Mouse (Mus musculus) neural tube, embryonic 12.5 days (tissue): ENCODE data around the gene Ankrd28. TPM values are rescaled to one million over a fixed set of nuclear protein-coding genes. Genes with fewer than 3 reads are reported as not detected.

Experiments used
- ATAC-seq: fragments of 200-750 bp; cut with Nextera tagmentation; 2 replicates; pipeline ENCODE4 v1.8.0; 2017; ENCODE audit warnings: low read depth, mild to moderate bottlenecking, moderate TSS enrichment, moderate library complexity; ENCODE audit not compliant: low FRiP score
- H3K27ac ChIP-seq: fragments of 300-500 bp; sonication (generic); 2 replicates; pipeline ENCODE4 v1.5.1; 2016
- H3K27me3 ChIP-seq: fragments of 300-500 bp; sonication (generic); replicated peaks from 2 replicates; pipeline ENCODE4 v1.6.1; 2016; ENCODE audit warnings: mild to moderate bottlenecking
- H3K36me3 ChIP-seq: fragments of 300-500 bp; sonication (generic); 2 replicates; pipeline ENCODE4 v1.6.1; 2016; ENCODE audit warnings: mild to moderate bottlenecking
- H3K4me1 ChIP-seq: fragments of 300-500 bp; sonication (generic); 2 replicates; pipeline ENCODE4 v1.6.1; 2016
- H3K4me2 ChIP-seq: fragments of 300-500 bp; sonication (generic); replicated peaks from 2 replicates; pipeline ENCODE4 v1.6.1; 2016; ENCODE audit warnings: mild to moderate bottlenecking
- H3K4me3 ChIP-seq: fragments of 300-500 bp; sonication (generic); 2 replicates; pipeline ENCODE4 v1.5.1; 2016
- H3K9ac ChIP-seq: fragments of 300-500 bp; sonication (generic); 2 replicates; pipeline ENCODE4 v1.6.1; 2016; ENCODE audit warnings: mild to moderate bottlenecking
- H3K9me3 ChIP-seq: fragments of 300-500 bp; sonication (generic); 2 replicates; pipeline ENCODE4 v1.6.1; 2016; ENCODE audit warnings: mild to moderate bottlenecking
- WGBS: fragments of 180-500 bp; shearing (Covaris S2); methylation state at CpG from one replicate; pipeline ENCODE4 v1.1.7; 2016; 5-methylcytosine and 5-hydroxymethylcytosine counted together
- polyA plus RNA-seq: library from polyadenylated mRNA; unstranded; fragments of >200 nt; fragmentation: Nextera tagmentation; extraction: Ambion mirVana; gene quantifications from 2 replicates; pipeline ENCODE4 v1.2.1, GENCODE M21; 2016

Gene Ankrd28
- polyA plus RNA-seq, 1 experiment from 2014 or later = 11.2 TPM

GRCm38 (mm10) chr14:31696985-31697303 lies 133.5 kb downstream of the Ankrd28 start:
- H3K4me3 ChIP-seq = no peak overlapping the region
- H3K9me3 ChIP-seq = no peaks in the 10 kb centered on the region
- no peak overlapping the region for H3K4me2 ChIP-seq
- H3K27me3 ChIP-seq = no peaks in the 10 kb centered on the region
- H3K4me1 ChIP-seq = no peaks in the 10 kb centered on the region
- 94% methylated on average over 3 of the region's 3 CpGs for WGBS
- no peak overlapping the region for H3K9ac ChIP-seq
- peaks cover 21% of the 10 kb centered on the region for H3K36me3 ChIP-seq
- no peak overlapping the region for H3K27ac ChIP-seq
- ATAC-seq = no peak

- WGBS = 90% methylated on average over 9 of the region's 9 CpGs
- no peaks in the 10 kb centered on the region for H3K27me3 ChIP-seq
- H3K4me3 ChIP-seq = no peak overlapping the region
- H3K9me3 ChIP-seq = no peaks in the 10 kb centered on the region
- peaks cover 16% of the 10 kb centered on the region for H3K36me3 ChIP-seq
- H3K9ac ChIP-seq = no peak overlapping the region
- no peak overlapping the region for H3K27ac ChIP-seq
- no peak overlapping the region for H3K4me2 ChIP-seq
- no peak for ATAC-seq
- H3K4me1 ChIP-seq = no peaks in the 10 kb centered on the region
These were observed 134.1 kb downstream of the Ankrd28 start for GRCm38 (mm10) chr14:31696206-31696984.

GRCm38 (mm10) chr14:31692536-31692935 lies 137.9 kb downstream of the Ankrd28 start:
- Histone ChIP-seq H3K36me3 (peaks cover 7% of the 10 kb centered on the region), H3K27ac (no peak overlapping the region), H3K4me3 (no peak overlapping the region), H3K4me1 (no peaks in the 10 kb centered on the region), H3K9ac (no peak overlapping the region), H3K4me2 (no peak overlapping the region), H3K27me3 (no peaks in the 10 kb centered on the region), H3K9me3 (no peaks in the 10 kb centered on the region)
- WGBS = 86% methylated on average over 6 of the region's 6 CpGs
- no peak for ATAC-seq

- Histone ChIP-seq H3K4me3 (no peak overlapping the region), H3K4me2 (no peak overlapping the region), H3K36me3 (no peaks in the 10 kb centered on the region), H3K9me3 (no peaks in the 10 kb centered on the region), H3K9ac (no peak overlapping the region), H3K4me1 (no peaks in the 10 kb centered on the region), H3K27me3 (no peaks in the 10 kb centered on the region), H3K27ac (no peak overlapping the region)
- ATAC-seq = no peak
- WGBS = 88% methylated on average over 1 of the region's 1 CpGs
These were observed 144.2 kb downstream of the Ankrd28 start for GRCm38 (mm10) chr14:31686231-31686630.

GRCm38 (mm10) chr14:31685680-31686079 lies 144.8 kb downstream of the Ankrd28 start:
- H3K27ac ChIP-seq = no peak overlapping the region
- no peaks in the 10 kb centered on the region for H3K36me3 ChIP-seq
- no peak overlapping the region for H3K9ac ChIP-seq
- no peak for ATAC-seq
- WGBS = 90% methylated on average over 10 of the region's 10 CpGs
- no peaks in the 10 kb centered on the region for H3K4me1 ChIP-seq
- no peaks in the 10 kb centered on the region for H3K27me3 ChIP-seq
- no peak overlapping the region for H3K4me3 ChIP-seq
- no peaks in the 10 kb centered on the region for H3K9me3 ChIP-seq
- H3K4me2 ChIP-seq = no peak overlapping the region

- Histone ChIP-seq H3K4me2 (no peak overlapping the region), H3K4me1 (no peaks in the 10 kb centered on the region), H3K9me3 (no peaks in the 10 kb centered on the region), H3K27me3 (no peaks in the 10 kb centered on the region), H3K4me3 (no peak overlapping the region), H3K36me3 (no peaks in the 10 kb centered on the region), H3K27ac (no peak overlapping the region), H3K9ac (no peak overlapping the region)
- ATAC-seq = no peak
- WGBS = 77% methylated on average over 7 of the region's 7 CpGs
These were observed 146.0 kb downstream of the Ankrd28 start for GRCm38 (mm10) chr14:31684343-31685040.

GRCm38 (mm10) chr14:31683610-31684009 lies 146.8 kb downstream of the Ankrd28 start:
- WGBS = 76% methylated on average over 2 of the region's 2 CpGs
- no peaks in the 10 kb centered on the region for H3K27me3 ChIP-seq
- H3K9me3 ChIP-seq = no peaks in the 10 kb centered on the region
- no peak overlapping the region for H3K27ac ChIP-seq
- no peaks in the 10 kb centered on the region for H3K36me3 ChIP-seq
- H3K9ac ChIP-seq = no peak overlapping the region
- H3K4me1 ChIP-seq = no peaks in the 10 kb centered on the region
- no peak overlapping the region for H3K4me2 ChIP-seq
- H3K4me3 ChIP-seq = no peak overlapping the region
- ATAC-seq = no peak

- no peaks in the 10 kb centered on the region for H3K36me3 ChIP-seq
- no peak overlapping the region for H3K4me3 ChIP-seq
- no peak for ATAC-seq
- no peaks in the 10 kb centered on the region for H3K27me3 ChIP-seq
- no peaks in the 10 kb centered on the region for H3K4me1 ChIP-seq
- no peak overlapping the region for H3K4me2 ChIP-seq
- no peaks in the 10 kb centered on the region for H3K9me3 ChIP-seq
- WGBS = 55% methylated on average over 5 of the region's 5 CpGs
- H3K9ac ChIP-seq = no peak overlapping the region
- no peak overlapping the region for H3K27ac ChIP-seq
These were observed 148.4 kb downstream of the Ankrd28 start for GRCm38 (mm10) chr14:31681931-31682555.

GRCm38 (mm10) chr14:31681291-31681690 lies 149.2 kb downstream of the Ankrd28 start:
- Histone ChIP-seq H3K9me3 (no peaks in the 10 kb centered on the region), H3K4me2 (no peak overlapping the region), H3K27ac (no peak overlapping the region), H3K27me3 (no peaks in the 10 kb centered on the region), H3K9ac (no peak overlapping the region), H3K4me1 (no peaks in the 10 kb centered on the region), H3K4me3 (no peak overlapping the region), H3K36me3 (no peaks in the 10 kb centered on the region)
- ATAC-seq = no peak
- 84% methylated on average over 9 of the region's 9 CpGs for WGBS

- no peaks in the 10 kb centered on the region for H3K4me1 ChIP-seq
- no peak overlapping the region for H3K9ac ChIP-seq
- H3K4me2 ChIP-seq = no peak overlapping the region
- H3K9me3 ChIP-seq = no peaks in the 10 kb centered on the region
- H3K4me3 ChIP-seq = no peak overlapping the region
- no peaks in the 10 kb centered on the region for H3K27me3 ChIP-seq
- no peak for ATAC-seq
- H3K36me3 ChIP-seq = no peaks in the 10 kb centered on the region
- no peak overlapping the region for H3K27ac ChIP-seq
- 93% methylated on average over 3 of the region's 3 CpGs for WGBS
These were observed 149.8 kb downstream of the Ankrd28 start for GRCm38 (mm10) chr14:31680656-31681055.

GRCm38 (mm10) chr14:31671635-31672320 lies 158.7 kb downstream of the Ankrd28 start:
- Histone ChIP-seq H3K9me3 (no peaks in the 10 kb centered on the region; the same call in 1 of the 2 replicates), H3K4me2 (no peak overlapping the region), H3K4me1 (peaks cover 18% of the 10 kb centered on the region), H3K27ac (no peak overlapping the region), H3K4me3 (no peak overlapping the region), H3K36me3 (no peaks in the 10 kb centered on the region), H3K27me3 (no peaks in the 10 kb centered on the region), H3K9ac (no peak overlapping the region)
- ATAC-seq = no peak
- WGBS = 56% methylated on average over 10 of the region's 10 CpGs
